Mouse (Mus musculus) 3134 (cell line): Measurements from ENCODE around the gene Tpcn2.

Experiments
- DNase-seq: peaks from one replicate; pipeline ENCODE4 v3.0.0-alpha.2; 2011; ENCODE audit warnings: low spot score; ENCODE audit not compliant: insufficient read length; ENCODE audit errors: extremely low read depth

Tpcn2 gene

DNA sequence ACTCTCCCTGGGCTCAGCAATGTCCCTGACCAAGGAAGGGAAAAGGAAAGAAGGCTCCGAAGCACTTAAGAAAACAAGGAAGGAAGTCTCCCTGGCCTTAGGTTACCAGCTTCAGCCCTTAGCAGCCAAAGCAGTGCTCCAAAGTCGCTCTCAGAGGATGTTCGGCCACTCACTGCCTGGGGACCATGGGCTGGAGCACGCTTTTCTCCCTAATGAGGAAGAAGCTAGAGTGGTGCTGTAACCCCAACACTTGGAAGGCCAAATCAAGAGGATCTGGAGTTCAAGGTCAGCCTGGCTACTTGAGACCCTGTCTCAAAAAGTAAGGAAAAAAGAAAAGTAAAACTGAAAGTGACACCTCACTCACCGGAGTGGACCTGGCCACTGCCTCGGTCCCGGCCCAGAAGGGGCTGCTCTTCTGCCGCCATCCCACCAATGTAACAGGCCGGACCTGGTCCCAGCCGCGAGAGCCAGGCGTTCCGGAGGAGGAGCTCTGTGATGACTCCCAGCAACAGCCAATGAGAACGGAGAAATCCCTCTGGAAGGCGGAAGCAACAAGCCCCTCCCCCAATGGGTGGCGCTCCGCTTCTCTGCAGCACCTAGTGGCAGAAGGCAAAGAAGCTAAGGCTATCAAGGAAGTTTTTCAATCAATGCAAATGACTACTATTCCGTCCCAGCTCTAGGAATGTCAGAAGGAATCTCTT lies at the start of gene Tpcn2:
Gene Tpcn2, minus strand, starts transcription at position 525 of the 701 bp plus-strand sequence.
- peak; percentile 88 for DNase-seq

DNA sequence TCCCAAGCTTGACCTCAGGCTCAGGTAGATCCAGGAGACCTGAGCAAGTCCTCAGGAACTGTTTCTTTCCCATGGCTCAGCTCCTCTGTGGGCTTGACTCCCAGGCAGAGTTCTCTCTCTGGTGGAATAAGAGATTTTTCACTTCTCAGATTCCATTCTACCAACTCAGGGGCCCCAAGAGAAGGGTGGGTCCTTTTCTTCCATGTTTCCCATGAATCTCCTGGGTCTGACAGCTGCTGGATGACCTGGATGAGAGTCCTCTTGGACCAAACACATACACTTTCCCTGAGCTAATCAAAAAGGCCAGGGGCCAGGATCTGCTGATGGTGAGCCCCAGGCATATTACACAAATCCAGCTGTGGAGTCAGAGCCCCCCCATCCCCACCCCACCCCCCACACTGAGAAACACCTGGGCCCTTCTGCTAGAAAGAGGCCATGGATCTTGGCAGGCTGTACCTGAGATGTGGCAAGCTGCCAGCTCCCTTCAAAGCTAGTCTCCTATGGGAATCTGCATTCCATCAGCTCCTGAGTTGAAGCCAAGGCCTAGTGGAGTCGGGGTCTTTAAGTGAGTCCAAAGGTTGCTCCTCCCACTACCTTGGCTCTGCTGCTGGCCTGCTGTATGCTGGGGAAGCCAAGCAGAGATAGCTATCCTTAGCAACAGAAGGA lies 48.7 kb upstream of the Tpcn2 start:
- DNase-seq: no peak

GRCm38 (mm10) chr7:145330641-145331040 lies 46.8 kb upstream of the Tpcn2 start:
- DNase-seq: peak; percentile 47

GRCm38 (mm10) chr7:145329982-145330381 lies 46.2 kb upstream of the Tpcn2 start:
- peak; percentile 68 for DNase-seq

- DNase-seq: no peak
These were observed 41.9 kb upstream of the Tpcn2 start for GRCm38 (mm10) chr7:145325697-145326096.

DNA sequence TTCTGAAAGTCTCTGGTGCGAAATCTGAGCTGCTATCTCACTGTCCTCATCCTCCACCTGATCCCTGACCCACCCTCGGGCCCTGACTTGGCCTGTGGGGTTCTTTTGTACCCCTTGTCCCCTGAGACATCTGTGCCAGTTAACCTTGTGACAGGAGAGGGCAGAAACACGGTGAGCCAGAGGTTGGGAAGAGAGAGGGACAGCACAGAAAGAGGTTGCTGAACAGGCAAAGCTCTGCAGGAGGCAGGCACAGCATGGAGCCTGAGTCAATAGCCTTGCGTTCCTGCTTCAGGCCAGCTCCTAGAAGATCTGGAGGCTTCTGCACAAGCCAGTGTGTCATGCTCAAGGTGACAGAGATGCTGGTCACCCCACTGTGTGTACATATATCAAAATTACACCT lies 39.8 kb upstream of the Tpcn2 start:
- DNase-seq: no peak

- DNase-seq: no peak
These were observed 35.7 kb upstream of the Tpcn2 start for GRCm38 (mm10) chr7:145319481-145319880.

- peak; percentile 63 for DNase-seq
These were observed 33.7 kb upstream of the Tpcn2 start for GRCm38 (mm10) chr7:145317522-145317921.

GRCm38 (mm10) chr7:145314785-145315411 lies 31.1 kb upstream of the Tpcn2 start, which contains the start of gene Mrgprd:
TSS of gene Mrgprd (plus strand) at chr7:145314835.
- DNase-seq: no peak

DNA sequence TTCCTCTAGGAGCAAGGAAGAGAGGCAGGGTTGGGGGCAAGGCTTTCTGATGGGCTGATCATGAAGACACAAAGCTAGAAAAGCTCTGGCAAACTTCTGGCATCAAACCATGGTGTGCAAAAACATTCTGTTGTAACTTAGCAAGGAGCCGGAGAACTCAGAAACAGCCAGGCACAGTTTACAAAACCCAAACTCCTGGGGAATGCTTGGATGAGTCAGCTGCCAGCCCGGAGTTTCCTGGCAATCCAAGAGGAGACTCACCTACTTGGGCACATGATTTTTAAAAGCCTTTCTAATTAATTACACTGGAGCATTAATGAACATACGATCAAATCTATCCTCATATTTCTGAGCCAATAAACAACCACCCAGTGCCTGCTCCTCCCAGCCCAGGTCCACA lies 28.3 kb upstream of the Tpcn2 start:
- peak; percentile 42 for DNase-seq

DNA sequence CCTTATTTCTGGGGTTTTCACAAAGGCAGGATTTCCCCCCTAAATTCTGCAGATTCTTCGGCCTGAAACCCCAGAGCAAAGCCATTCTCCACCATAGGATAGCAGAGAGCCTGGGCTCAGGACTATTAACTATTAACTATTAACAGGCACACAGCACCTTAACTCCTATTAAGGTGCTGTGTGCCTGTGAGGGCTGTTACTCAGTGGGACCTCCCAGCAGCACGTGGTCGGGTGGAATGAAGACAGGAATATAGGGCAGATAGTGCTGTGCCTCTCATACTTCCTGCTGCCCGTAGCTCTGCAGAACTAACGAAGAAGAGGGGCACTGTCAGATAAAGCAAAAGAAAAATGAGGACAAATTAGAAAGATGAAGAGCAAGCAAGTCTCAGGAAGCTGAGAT lies 26.7 kb upstream of the Tpcn2 start:
- no peak for DNase-seq

DNA sequence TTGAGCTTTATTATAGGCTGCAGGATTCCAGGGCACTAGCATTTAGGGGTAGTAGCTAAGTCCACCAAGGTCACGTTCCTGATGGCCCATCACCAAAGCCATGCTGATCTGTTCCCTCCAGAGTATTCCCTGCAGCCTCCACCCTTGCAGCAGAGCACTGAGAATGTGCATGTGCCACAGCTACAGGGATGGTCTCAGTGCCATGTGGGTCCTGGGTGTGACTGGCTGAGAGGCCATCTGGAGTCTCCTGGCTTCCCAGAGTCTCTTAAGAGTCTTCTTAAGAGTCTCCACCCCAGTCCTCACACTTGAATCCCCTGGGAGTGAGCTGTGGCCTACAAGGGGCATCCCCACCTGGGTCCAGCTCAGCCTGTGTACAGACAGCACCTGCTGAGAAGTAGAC lies 26.1 kb upstream of the Tpcn2 start:
- no peak for DNase-seq

DNA sequence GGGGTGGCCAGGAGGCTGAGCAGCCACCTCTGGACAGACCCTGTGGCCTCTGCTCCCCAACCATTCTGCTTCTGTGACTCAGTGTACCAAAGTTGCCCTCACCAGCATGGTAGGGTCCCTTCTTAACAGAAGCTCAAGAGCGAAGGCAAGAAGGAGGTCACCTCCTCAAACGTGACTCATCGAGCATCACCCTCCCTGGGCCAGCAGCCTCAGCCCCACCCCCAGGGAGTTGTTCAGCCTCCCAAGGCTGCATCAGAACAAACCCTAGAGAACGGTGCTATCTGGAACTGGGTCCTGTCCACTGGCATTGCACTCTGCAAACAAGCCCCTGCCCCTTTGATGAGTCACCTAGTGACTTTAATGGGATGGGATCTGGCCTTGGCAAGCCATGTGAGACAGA lies 25.1 kb upstream of the Tpcn2 start:
- peak; percentile 83 for DNase-seq

GRCm38 (mm10) chr7:145308061-145308675 lies 24.4 kb upstream of the Tpcn2 start:
- peak; percentile 35 for DNase-seq

- DNase-seq: no peak
These were observed 23.8 kb upstream of the Tpcn2 start for GRCm38 (mm10) chr7:145307636-145308035.

DNA sequence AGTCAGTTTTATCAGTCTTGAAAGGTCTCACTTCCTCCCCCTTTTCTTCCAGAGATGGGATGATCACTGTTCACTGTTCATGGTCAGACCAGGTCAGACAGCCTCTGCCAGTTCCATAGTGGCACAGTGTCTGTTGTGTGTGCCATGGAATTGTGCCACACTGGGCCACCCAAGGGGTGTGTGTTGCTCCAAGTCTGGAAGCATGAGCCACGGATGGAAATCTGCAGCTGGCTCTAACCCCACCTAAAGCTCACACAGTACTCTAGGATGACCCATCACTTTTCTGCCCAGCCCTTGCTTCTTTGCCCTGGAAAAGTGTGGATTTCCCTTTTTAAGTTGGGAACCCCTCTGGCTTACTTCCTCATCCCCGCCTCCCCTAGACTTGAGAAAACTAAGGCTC lies 20.3 kb upstream of the Tpcn2 start:
- no peak for DNase-seq

- peak; percentile 90 for DNase-seq
These were observed 18.9 kb upstream of the Tpcn2 start for GRCm38 (mm10) chr7:145302488-145303285.

DNA sequence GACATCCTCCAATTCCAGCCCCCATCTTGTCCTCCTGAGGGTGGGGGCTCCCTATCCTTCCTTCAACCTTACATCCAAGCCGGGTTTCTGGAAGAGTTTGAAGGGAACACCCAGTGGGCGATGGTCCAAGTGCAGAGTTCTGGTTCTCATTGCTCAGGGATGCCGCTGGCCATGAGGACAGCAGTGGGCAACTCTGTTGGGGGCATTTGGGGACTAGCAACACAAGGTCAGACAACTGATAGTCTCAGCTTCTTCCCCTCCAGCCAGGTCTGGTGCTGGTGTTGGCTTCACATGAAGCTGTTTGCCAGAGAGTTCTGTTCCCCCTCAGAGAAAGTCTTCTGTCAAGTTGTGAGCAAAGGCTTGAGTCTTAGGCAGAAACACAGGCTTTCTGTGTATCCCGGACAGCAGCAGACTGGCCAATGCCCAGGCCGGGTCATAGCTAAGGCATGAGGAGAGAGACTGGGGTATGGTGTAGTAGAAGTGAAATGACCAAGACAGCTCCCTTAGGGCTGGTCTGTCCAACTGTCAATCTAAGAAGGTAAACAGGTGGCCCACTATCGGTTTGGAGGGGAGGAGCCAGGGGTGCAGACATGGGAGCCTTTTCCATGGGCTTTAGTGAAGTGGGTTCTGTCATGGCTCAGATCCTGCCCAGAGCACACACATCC lies 17.7 kb upstream of the Tpcn2 start:
- DNase-seq: peak; percentile 36

DNA sequence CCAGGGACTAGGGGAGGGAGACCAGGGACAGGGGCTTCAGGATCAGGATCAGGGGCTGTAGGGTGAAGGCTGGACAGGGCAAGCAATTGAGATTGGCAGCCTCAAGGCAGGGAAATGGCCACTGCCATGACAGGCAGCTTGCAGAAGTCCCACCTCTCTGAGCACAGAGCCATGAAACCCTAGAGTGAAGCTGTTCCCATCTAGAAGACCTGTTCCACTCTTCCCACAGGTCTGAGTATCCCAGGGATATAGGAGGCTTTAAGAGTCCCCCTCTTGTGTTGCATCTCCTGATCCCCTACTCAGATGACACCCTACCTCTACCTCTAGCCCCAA lies 17.2 kb upstream of the Tpcn2 start:
- no peak for DNase-seq

DNA sequence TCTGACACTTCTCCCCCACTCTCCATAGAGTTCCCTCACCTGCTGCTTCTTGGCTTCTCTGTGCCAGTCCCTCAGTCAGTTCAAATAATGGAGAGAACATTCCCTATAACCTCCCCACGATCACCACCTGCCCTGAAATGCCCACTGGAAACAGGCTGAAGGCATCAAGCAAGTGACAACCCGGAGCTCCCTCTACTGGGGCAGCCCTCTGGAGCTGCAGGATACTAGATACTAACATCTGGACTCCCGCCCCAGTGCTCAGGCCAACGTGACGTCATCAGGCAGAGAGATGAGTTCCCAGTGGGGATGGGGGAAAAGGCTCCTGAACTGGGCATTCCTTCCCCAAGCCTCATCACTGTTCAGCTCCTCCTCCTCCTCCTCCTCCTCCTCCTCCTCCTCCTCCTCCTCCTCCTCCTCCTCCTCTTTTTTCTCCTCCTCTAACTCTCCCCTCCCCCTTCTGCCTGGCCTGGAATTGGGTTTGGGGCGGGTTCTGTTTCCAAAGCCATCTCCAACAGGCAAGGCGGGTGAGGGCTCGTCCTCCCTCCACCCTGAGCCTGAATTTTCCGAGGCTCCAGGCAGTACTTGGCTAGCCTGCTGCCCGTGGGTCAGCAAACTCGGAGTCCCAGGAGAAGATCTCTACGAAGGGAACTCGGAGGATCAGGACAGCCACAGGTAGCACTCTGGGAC lies 16.7 kb upstream of the Tpcn2 start, which contains the start of gene Mrgprf:
Gene Mrgprf, plus strand, starts transcription at position 508 of the 687 bp plus-strand sequence.
- peak; percentile 76 for DNase-seq
